Mouse (Mus musculus): ENCODE measurements around the gene Fads6.
A peak's percentile ranks its signal among the peaks of the same experiment; 100 is the strongest.

The Fads6 gene

DNA sequence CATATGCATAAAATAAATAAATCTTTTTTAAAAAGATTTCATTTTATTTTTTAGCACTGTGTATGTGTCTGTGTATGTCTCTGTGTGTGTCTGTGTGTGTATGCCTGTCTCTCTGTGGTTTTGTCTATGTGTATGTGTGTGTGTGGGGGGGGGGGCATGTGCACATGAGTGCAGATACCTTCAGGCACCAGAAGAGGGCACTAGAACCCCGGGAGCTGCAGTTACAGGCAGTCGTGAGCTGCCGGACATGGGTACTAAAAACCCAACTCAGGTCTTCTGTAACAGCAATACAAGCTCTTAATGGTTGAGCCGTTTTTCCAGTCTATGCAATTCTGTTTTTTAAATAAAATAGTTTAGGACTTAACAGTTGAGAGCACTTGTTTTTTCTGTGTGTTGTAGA, 3.3 kb upstream of the Fads6 start:
- no peak for DNase-seq (ENCODE audit: low spot score in 2 of 2)

DNA sequence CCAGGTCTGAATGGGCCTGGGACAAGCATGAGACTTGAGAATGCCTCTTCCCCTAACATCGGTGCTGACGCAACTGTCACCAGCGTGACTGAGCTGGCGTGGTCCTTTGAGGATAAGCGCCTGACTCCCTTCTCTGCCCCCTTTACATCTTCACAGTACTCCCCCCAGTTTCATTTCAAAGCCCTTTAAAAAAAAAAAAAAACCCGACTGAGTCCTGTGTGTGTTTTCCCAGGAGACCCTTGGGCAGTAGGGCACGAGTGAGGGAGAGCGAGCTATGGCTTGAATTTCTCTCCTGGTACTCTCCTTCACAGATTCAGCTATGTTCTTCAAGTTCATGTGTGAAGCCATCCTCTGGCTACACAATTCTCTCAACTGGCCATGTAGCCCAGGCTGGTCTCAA, 697 bp upstream of the Fads6 start:
- DNase-seq (ENCODE audit: low spot score in 2 of 2), result no peak

DNA sequence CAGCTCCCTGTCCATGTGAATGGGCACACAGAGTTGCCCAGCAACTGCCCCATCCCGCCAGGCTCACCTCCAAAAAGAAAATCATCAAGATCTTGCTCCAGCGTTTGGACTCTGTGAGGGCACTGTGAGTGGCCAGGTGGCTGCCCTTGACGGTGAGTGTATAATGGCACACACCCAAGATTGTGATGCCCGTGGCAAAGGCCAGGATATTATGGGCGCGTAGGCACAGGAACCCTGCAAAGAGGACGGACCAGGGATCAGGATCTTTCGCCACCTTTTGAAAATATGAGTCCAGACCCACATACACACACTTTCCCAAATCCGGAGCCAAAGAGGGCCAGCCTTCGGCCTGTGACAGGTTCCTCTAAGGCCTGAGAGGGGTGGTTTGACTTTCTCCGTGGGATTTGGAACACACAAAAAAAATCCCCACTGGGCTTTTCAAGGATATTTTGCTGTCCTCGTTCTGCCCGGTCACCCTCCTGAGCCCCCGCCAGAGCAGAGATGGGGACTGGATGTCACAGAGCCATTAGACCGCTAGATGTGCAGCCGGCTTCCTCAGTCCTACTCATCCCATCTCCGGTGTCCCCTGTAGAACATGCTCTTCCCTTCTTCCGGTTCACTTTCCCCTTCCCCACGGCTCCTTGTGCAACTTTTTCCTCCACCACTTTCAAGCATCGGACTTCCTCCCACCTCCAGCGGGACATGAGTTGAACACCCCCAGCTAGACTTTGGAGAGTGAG, 822 bp downstream of the Fads6 start:
- no peak for DNase-seq (ENCODE audit: low spot score in 2 of 2)

DNA sequence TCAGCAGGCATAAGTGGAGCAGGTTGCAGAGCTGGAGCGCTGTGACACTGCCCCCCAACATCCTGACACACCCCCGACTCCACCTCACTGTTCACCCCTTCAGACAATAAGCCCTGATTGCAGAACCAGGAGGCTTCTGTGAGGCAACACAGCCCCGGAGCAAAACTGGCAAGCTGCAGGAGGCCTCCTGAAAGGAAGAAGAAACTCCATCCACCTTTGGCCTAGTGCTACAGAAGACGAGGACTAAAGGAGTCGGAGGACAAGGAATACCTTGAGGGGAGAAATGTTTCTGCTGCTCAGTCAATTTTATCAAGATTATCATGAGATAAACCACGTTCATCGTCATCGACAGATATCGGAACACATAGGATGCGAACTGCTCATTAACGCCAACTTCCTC, 1.5 kb downstream of the Fads6 start:
- no peak for DNase-seq (ENCODE audit: low spot score in 2 of 2)

DNA sequence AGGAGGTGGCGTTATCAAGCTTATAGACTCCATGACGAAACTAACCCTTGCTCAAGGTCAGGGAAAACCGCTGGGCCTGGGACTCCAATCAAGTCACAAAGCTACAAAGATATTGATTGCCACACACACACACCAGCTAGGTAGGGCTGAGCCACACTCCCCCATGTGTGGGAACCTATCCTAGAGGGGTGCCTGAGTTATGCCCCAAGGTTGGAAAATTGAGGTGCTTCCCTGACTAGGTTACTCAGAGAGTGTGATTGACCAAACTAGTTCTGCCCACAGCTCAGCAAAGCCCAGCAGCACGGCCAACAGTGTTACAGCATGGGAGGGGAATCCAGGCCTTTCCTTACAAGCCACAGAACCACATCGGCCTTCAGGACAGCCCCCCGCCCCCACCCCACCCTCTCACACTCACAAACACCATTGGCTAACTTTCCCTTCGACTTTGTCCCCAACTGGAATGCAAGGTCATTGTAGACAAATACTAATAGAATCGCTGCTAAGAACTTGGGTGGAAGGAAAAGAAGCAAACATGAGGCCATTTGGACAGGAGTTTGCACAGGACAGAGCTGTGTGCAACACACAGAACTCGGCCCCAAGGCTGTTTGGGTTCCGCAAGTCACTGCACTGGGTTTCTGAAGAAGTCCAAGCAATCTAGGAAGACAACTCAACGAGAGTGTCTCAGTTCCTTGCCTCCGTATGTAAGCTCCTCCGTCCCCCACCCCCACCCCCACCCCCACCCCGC, 4.7 kb downstream of the Fads6 start:
- no peak for DNase-seq (ENCODE audit: low spot score in 2 of 2)

DNA sequence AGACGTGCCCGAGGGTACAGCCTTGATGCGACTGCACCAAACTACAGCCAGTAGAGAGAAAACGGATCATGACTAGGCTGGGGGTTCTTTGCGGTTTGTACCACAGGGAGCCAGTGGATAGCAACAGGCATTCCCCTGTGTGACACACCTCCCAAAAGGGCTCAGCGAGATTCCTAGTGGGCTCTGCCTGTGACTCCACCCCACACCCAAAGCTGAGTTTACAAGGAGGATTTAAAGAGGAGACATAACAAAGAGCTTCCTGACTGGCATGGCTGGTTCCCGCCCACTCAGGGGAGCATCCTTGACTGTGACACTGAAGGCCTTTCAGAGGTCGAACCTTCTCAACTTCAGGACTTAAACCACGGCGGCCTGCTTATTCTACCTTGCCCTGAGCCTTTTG, 6.0 kb downstream of the Fads6 start:
- no peak for DNase-seq (ENCODE audit: low spot score in 2 of 2)

DNA sequence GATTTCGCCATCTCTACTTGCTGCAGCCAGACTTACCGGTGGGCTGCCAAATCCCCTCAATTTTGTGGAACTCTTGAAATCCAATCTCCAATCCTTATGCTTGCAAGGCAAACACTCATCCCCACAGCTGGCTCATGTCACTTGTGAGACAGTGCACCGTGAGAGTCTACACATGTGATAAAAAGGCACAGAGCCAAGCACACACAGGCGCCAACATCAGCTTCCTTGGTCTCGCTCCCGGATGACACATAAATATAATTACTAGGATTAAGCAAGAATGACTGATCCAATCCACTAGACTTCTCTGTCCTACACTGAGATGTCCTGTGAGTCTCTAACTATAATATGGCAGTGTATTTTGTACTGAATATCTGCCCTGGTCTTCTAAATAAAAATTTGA, 6.5 kb downstream of the Fads6 start:
- DNase-seq (ENCODE audit: low spot score in 2 of 2), result peak; percentile 82 to 91

DNA sequence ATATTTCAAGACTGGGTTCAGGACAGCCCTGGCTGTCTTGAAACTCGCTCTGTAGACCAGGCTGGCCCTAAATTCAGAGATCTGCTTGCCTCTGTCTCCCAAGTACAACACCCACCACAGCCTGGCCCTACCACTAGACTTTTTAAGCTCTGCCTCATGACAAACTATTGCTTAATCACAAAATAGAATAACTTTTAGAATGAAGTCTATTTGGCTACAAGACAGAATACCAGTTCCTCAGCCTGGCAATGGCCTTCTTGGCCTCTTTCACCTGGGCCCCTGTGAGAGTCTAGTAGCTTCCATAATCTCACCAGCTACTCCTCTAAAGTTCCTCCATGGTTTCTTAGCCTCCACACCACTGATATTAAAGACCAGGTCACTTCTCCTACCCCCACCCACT, 7.1 kb downstream of the Fads6 start:
- no peak for DNase-seq (ENCODE audit: low spot score in 2 of 2)

DNA sequence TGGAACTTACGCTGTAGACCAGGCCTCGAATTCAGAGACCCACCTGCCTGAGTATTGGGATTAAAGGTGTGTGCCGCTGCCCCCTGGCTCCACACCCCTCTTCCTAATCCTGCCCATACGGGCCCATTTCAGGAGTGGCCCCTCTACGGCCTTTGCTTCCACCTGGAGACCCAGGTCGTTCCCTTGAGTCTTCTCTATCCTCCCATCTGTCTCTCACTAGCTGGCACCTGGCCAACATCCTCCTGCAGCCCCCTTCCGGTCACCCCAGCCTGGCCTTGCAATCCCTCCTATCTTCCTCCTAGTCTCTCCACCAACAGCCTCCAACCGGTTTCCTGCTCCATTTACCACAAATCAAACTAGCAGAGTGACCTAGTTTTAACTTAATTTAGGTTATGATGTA, 7.6 kb downstream of the Fads6 start:
- DNase-seq (ENCODE audit: low spot score in 2 of 2), result no peak

DNA sequence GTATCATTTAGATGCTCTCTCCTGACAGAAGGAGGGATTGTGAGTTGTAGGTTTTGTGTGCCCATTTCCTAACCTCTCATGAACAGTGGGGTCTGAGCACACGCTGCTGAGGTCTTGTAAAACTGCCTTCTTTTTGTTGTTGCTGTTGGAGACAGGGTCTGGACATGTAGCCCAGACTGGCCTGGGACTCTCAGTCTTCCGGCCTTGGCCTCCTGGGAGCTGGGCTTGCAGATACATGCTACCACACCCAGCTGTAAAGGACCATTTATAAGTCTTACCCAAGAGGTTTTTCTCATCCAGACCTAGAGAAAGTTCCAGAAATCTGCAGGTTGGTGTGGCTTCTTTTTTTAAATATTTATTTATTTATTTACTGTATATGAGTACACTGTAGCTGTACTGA, 9.2 kb downstream of the Fads6 start:
- DNase-seq (ENCODE audit: low spot score in 2 of 2), result no peak

DNA sequence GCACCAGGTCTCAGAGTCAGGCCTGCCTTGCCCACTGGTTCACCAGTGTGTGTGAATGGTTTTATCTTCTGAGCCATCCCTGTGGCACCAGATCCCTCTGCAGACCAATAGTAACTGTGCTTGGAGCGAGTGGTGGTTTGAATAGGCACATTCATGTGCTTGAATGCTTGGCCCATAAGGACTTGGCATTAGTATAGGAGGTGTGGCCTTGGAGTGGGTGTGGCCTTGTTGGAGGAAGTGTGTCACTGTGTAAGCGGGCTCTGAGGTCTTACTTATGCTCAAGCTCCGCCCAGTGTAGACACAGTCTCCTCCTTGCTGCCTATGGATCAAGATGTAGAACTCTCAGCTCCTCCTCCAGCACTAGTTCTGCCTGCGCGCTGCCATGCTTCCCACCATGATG, 10.1 kb downstream of the Fads6 start:
- DNase-seq (ENCODE audit: low spot score in 2 of 2), result no peak

DNA sequence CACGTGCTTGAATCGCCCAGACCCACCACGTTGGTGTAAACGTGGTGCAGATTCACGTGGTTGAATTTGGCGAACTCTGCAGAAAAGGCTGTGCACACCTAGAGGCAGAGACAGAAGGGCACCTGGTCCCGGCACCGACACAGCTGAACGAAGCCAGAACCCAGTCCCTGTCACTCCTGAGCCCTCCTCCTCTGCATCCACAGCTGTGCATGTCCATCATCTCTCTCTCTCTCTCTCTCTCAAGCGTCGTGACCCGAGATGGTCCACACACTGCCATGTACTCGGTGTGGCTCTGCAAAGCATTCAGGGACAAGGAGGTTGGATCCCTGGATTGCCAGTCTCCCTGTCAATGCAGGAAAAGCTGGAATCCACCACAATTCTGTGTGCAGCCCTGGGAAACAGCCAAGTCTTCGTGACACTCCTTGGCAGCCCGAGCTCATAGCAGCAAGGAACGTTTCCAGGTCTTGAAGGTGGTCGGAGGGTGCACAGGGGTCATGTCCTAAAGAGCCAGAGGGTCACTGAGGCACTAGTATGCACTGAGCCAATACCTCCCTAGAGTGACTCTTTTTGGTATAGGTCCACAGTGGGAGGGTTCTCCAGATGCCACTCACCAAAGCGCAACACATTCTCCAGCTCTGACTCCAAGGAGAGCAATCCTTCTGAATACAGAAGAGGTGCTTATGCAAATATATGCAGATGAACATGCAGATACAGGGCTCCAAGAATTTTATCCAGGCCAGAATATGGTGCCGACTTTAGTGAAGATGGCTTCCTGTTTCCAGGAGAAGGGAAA, 11.1 kb downstream of the Fads6 start:
- no peak for DNase-seq (ENCODE audit: low spot score in 2 of 2)

DNA sequence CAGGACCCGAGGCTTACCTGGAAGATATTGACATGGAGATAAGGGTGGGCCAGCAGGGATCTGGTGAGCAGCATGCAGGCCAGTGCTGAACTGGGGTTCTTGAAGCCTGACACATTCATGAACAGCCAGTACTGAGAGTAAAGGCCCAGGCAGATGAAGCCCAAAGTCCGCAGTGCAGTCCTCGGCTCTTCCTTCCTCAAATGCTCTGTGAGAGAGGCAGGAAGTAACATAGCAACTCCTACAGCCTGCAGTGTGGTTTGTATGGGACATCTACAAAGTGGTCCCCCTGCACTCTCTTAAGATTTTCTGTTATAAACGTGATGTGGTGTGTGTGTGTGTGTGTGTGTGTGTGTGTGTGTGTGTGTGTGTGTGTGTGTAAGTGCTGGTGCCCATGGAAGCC, 12.2 kb downstream of the Fads6 start:
- DNase-seq (ENCODE audit: low spot score in 2 of 2), result no peak

DNA sequence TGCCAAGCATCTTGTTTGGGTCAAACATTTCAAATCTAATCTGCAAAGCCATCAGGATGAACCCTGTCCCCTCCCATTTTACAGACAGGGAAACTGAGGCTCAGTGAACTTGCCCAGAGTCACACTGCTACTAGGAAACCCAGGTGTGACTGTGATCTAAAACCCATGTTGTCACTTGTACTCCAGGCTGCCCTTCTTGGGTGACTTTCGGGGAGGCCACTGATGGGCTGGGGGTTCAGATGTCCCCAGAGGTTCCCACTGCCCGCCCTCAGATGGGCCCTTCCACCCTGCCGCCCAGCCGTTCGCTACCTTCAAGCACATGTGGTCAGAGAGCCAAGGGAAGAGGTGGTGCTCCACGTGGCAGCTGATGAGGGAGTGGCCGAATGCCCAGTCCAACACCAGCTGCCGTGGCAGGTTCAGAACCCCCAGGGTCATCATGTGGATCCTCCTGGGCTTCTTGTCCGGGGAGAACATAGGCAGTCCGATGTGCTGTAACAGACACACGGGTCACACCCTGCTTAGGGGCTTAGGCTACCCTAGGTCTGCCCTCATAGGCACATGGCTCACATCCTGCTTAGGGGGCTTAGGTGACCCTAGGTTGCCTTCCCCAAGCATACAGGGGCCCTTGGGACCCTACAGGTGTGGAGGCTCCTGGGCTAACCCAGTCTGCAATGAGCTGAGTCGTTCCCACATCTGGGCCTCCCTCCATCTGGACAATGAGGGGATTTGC, 13.4 kb downstream of the Fads6 start:
- no peak for DNase-seq (ENCODE audit: low spot score in 2 of 2)

DNA sequence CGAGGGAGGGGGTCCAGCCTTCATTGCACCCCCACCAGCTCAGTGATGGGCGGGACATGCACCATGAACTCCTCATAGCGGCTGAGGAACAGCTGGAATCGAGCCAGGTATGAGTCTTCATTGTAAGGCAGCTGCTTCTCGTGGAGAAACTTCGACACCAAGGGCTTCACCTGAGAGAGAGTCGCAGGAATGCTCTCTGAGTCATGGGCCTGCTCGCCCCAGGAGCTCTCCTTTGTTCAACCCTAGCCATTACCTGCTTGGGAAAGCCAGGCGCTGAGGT, 14.0 kb downstream of the Fads6 start:
- no peak for DNase-seq (ENCODE audit: low spot score in 2 of 2)

DNA sequence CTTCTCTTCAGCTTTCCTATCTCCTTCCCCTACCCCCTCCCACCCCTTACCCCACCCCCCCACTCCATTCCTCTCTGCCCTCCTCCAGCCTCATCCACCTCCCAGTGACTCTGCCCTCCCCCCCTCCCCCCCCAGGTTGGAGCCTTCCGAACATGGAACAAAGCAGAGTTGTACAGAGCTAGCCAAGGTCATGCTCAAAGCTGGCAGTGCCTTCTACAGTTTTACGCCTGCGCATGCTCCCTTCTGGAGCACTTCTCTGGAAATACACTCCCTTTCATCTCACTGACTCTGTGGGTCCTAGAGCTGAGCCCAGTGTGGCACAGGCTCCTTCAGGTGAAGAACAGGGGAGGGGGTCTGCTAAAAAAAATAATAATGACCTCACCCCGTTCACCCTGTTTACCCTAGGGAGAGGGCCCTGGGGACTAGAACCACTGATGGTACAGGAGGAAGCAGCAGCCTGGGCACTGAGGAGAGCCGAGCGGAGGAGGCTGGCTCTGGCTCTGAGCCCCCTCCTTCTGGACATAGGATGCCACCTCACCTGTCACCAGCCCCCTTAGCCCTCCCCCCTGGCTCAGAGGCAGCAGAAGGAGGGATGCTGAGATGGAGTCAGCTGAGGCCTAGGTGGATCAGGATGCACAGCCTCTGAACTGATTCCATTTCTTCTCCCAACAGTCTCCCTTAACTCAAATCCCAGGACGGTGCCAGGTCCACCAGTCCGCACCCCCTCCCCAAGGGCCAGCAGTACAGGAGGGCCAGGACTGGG, 14.6 kb downstream of the Fads6 start:
- no peak for DNase-seq (ENCODE audit: low spot score in 2 of 2)

DNA sequence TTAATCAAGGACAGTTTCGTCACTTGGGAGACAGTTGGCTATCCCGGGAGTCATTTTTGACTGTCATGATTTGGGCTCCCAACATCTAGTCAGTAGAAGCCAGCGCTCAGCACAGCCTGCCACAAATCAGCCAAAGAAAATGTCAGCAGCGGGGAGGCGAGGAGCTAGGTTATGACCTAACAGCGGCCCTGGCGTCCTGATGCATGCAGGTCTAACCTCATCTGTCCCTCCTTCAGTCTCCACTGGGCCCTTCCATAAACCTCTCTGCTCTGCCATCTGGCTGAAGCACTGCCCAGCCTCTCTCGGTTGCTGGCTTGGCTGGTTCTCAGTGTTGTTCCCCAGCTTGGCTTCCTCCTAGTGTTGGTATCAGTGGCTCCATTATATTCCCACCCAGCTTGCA, 15.2 kb downstream of the Fads6 start:
- peak; percentile 59 to 61 for DNase-seq (ENCODE audit: low spot score in 2 of 2)

DNA sequence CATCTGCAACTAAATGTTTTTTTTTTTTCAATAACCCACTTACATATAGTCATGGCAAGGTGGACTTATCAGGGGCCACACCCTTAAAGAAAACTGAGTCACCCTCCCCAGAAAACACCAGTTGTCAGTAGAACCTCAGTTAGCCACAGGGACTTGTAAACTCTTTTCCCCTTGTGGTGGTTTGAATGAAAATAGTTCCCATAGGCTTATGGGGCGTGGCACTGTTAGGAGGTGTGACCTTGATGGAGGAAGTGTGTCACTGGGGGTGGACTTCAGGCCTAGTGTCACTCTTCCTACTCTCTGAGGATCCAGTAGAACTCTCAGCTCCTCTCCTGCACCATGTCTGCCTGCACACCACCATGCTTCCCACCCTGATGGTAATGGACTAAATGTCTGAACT, 17.7 kb downstream of the Fads6 start:
- DNase-seq (ENCODE audit: low spot score in 2 of 2), result no peak

DNA sequence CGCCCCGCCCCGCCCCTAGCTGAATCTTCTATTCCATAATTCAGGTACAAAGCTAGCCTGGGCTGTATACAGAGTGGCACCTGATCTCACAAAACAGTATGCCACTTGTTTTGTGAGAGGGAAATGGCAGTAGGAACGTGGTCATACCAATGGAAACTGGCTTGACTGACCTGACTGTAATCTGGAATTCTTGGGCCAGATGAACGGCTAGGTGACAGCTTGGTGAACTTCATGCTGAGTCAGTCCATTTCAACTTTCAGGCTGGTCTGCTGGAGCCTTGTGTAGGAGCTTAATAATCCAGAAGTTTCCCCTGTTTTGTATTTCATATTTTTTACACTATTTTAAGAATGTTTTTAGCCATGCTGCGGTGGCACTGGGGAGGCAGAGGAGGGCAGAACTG, 19.3 kb downstream of the Fads6 start:
- DNase-seq (ENCODE audit: low spot score in 2 of 2), result no peak

DNA sequence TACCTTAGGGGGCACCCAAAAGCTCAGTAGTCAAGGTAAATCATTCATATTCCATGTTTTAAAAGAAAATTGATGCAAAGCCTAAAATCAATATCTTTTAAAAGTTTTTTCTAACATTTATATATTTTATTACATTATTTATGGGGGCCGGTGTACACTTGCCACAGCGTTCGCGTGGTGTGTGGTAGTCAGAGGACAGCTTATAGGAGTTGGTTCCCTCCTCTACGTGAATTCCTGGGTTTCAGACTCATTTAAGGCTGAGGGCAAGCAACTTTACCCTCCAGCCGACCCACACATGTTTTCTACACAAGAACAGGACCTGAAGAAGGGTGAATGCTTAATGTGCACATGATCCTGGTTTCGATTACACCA, 19.9 kb downstream of the Fads6 start:
- DNase-seq (ENCODE audit: low spot score in 2 of 2), result no peak

DNA sequence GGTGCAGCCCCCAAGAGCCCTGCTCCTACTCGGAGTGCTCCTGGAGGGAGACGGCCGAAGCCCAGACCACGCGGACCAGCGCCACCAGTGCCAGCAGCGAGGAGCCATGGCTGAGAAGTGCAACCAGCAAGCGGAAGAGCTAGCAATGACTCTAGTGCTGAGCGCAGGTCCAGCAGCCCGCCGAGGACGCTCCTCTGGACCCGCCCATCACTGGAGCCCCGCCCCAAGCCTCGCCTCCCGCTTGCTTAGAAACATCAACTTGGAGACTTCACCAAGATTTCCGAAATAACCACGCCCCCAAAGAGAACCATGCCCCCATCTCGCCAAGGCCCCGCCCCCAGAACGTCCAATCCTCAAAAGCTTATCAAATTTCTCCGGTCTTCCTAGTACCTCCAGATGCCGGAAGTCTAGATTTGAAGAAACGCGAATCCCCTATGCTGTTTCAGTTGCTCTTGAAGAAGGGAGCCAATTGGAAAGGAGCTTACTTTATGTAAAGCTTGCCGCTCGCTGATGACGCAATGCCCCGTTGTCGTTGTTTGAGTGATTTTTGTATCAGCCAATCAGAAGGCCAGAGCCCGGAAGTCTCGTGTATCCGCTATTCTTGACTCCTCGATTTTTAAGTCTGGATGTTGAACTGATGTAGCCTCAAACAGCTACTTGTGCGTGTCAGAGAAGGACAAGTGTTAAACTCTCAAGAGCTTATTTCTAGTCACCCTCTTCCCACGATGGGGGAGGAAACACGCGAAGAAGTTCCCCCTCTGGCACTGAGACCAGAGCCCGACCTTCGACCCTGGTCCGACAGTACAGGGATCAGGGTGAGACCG, 20.5 kb downstream of the Fads6 start, which contains the start of gene Fdxr:
Gene Fdxr (minus strand): TSS at position 271 of the 824 bp plus-strand sequence.
- peak; percentile 99 to 100 for DNase-seq (ENCODE audit: low spot score in 2 of 2)
